Comparison of ENCODE assay signal across 17 mouse cellular contexts in genomic region chr16:59770421-59770820, GRCm38 (mm10).
"Had no signal": no experiment of that assay in that cellular context is flagged by ENCODE, and none has a peak within 500 bp of the region (broad histone marks: within the 10 kb centered on the region; RNA-seq: fewer than 3 reads in every experiment).

No protein-coding gene starts in this region.

- H3K27ac ChIP-seq: lung, embryonic 15.5 days; macrophage; midbrain, embryonic 12.5 days; midbrain, embryonic 15.5 days; neural tube, embryonic 12.5 days; stomach, embryonic 15.5 days; stomach, postnatal 0 days had no signal

- ATAC-seq: liver, postnatal 0 days; lung, postnatal 0 days; midbrain, embryonic 15.5 days had no signal

- H3K4me3 ChIP-seq: lung, embryonic 15.5 days; megakaryocyte, embryonic 14.5 days; midbrain, embryonic 12.5 days; midbrain, embryonic 15.5 days; neural tube, embryonic 12.5 days; stomach, embryonic 15.5 days had no signal

- H3K27me3 ChIP-seq: lung, embryonic 15.5 days; megakaryocyte, embryonic 14.5 days; midbrain, embryonic 12.5 days; midbrain, embryonic 15.5 days; neural tube, embryonic 12.5 days; stomach, embryonic 15.5 days had no signal

- H3K36me3 ChIP-seq: lung, embryonic 15.5 days; midbrain, embryonic 12.5 days; midbrain, embryonic 15.5 days; neural tube, embryonic 12.5 days; stomach, embryonic 15.5 days had no signal

- H3K4me1 ChIP-seq: lung, embryonic 15.5 days; megakaryocyte, embryonic 14.5 days; midbrain, embryonic 12.5 days; midbrain, embryonic 15.5 days; neural tube, embryonic 12.5 days; stomach, embryonic 15.5 days had no signal

- H3K9me3 ChIP-seq: lung, embryonic 15.5 days; midbrain, embryonic 12.5 days; midbrain, embryonic 15.5 days; neural tube, embryonic 12.5 days; stomach, embryonic 15.5 days had no signal

- DNase-seq: liver, postnatal 0 days; lung, adult 2 months; lung, postnatal 14 days; lung, postnatal 36 days; right cerebral cortex, postnatal 14 days; thymus, adult 2 months; thymus, postnatal 25 days; thymus, postnatal 4 days had no signal

- H3K4me2 ChIP-seq: lung, embryonic 15.5 days; midbrain, embryonic 12.5 days; midbrain, embryonic 15.5 days; neural tube, embryonic 12.5 days; stomach, embryonic 15.5 days had no signal

- H3K9ac ChIP-seq: liver, postnatal 0 days; lung, embryonic 15.5 days; midbrain, embryonic 12.5 days; midbrain, embryonic 15.5 days; neural tube, embryonic 12.5 days; stomach, embryonic 15.5 days had no signal
